Mouse (Mus musculus): ENCODE results near the gene Plcb1. TPM values are rescaled to one million over a fixed set of nuclear protein-coding genes. Genes with fewer than 3 reads are reported as not detected.
A peak's percentile ranks its signal among the peaks of the same experiment; 100 is the strongest.
"Not testable (repeated sequence)": the region's sequence is repeated elsewhere in the genome, so short reads cannot be mapped to it uniquely, and the experiment has no call there.

Plcb1 gene
- polyA plus RNA-seq, 1 experiment from 2014 or later = 10.9 TPM

GRCm38 (mm10) chr2:135007885-135008284 is 222.0 kb downstream of the Plcb1 start:
- H3K27me3 ChIP-seq (replicated peaks); H3K36me3 ChIP-seq; H3K4me1 ChIP-seq (replicated peaks); H3K27ac ChIP-seq; H3K4me2 ChIP-seq (replicated peaks); H3K9ac ChIP-seq; H3K4me3 ChIP-seq (replicated peaks); ATAC-seq; H3K9me3 ChIP-seq: not testable (repeated sequence)
- WGBS = 95% methylated on average over 2 of the region's 2 CpGs

DNA sequence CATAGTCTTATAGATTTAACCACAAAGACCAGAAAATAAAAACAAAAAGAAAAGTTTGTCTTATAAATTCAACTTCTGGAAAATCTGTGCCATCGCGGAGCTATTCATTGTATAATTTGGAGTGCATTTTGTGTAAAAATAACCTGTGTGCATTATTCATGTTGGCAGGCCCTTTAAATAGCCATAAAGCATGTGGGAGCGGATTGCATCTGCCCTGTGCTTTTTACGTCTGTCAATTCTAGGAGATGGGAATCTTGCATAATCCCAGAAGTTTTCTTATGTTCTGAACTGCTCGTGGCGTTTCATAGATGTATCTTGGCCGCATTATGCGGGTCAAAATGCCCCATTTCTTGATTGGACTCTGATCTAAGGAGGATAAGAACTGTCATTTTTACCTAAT is 224.5 kb downstream of the Plcb1 start:
- H3K4me1 ChIP-seq (replicated peaks) = no peaks in the 10 kb centered on the region
- no peaks in the 10 kb centered on the region for H3K36me3 ChIP-seq
- ATAC-seq = no peak
- WGBS = 77% methylated on average over 8 of the region's 8 CpGs
- H3K27me3 ChIP-seq (replicated peaks) = no peaks in the 10 kb centered on the region
- no peak overlapping the region for H3K4me3 ChIP-seq (replicated peaks)
- H3K27ac ChIP-seq = no peak overlapping the region
- H3K9me3 ChIP-seq = no peaks in the 10 kb centered on the region
- no peak overlapping the region for H3K9ac ChIP-seq
- no peak overlapping the region for H3K4me2 ChIP-seq (replicated peaks)

- Histone ChIP-seq H3K4me3 (replicated peaks) (no peak overlapping the region), H3K27me3 (replicated peaks) (no peaks in the 10 kb centered on the region), H3K4me1 (replicated peaks) (no peaks in the 10 kb centered on the region), H3K36me3 (no peaks in the 10 kb centered on the region), H3K4me2 (replicated peaks) (no peak overlapping the region), H3K27ac (no peak overlapping the region), H3K9ac (no peak overlapping the region), H3K9me3 (no peaks in the 10 kb centered on the region)
- no peak for ATAC-seq
- 69% methylated on average over 6 of the region's 6 CpGs for WGBS
These were observed 229.6 kb downstream of the Plcb1 start for GRCm38 (mm10) chr2:135015501-135015900.

DNA sequence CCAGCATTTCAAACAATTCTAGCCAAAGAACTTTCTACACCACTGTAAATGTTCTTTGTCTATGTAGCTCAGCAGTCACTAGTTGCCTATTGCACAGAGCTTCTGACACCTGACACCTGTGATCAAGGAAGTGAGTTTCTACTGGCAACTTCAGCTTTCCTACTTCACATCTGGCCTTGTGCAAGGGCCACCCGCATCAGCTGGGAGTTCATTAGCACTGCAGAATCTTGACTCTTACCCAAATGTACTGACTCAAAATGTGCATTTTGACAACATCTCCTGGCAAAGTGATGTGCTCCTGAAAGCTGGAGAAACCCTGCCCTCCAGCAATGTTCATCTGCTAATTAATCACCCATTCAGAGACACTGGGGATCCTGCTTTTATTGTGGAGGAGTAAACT is 232.4 kb downstream of the Plcb1 start:
- no peak overlapping the region for H3K4me2 ChIP-seq (replicated peaks)
- no peaks in the 10 kb centered on the region for H3K9me3 ChIP-seq
- no peaks in the 10 kb centered on the region for H3K4me1 ChIP-seq (replicated peaks)
- no peak for ATAC-seq
- no peaks in the 10 kb centered on the region for H3K27me3 ChIP-seq (replicated peaks)
- WGBS = 69% methylated on average over 1 of the region's 1 CpGs
- no peak overlapping the region for H3K4me3 ChIP-seq (replicated peaks)
- H3K9ac ChIP-seq = no peak overlapping the region
- H3K36me3 ChIP-seq = no peaks in the 10 kb centered on the region
- no peak overlapping the region for H3K27ac ChIP-seq

DNA sequence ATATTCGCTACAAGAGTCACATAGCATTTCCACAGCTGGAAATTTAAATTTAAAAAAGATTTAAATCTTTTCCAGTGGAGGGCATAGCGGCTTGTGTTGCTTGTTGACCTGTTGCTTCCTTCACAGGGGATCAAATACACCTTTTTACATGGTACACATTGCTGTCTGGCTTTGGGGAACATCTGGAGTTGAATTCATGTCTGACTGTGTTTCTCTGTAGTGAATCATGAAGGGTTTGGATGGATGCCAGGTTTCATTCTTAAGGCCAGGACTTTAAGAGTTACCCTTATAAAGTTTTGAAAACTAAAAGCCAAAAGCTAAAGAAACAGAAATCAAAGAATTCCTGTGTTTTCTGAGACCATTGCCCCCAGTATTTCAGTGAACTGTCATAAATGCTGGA is 232.8 kb downstream of the Plcb1 start:
- H3K4me2 ChIP-seq (replicated peaks) = no peak overlapping the region
- H3K4me1 ChIP-seq (replicated peaks) = no peaks in the 10 kb centered on the region
- H3K9ac ChIP-seq = no peak overlapping the region
- no peak overlapping the region for H3K4me3 ChIP-seq (replicated peaks)
- no peak overlapping the region for H3K27ac ChIP-seq
- H3K9me3 ChIP-seq = no peaks in the 10 kb centered on the region
- no peaks in the 10 kb centered on the region for H3K36me3 ChIP-seq
- WGBS = 81% methylated on average over 2 of the region's 2 CpGs
- ATAC-seq = no peak
- no peaks in the 10 kb centered on the region for H3K27me3 ChIP-seq (replicated peaks)

- Histone ChIP-seq H3K9me3 (no peaks in the 10 kb centered on the region), H3K9ac (no peak overlapping the region), H3K4me1 (replicated peaks) (no peaks in the 10 kb centered on the region), H3K27ac (no peak overlapping the region), H3K36me3 (no peaks in the 10 kb centered on the region), H3K4me3 (replicated peaks) (no peak overlapping the region), H3K27me3 (replicated peaks) (no peaks in the 10 kb centered on the region), H3K4me2 (replicated peaks) (no peak overlapping the region)
- no peak for ATAC-seq
- 83% methylated on average over 1 of the region's 1 CpGs for WGBS
These were observed 233.7 kb downstream of the Plcb1 start for GRCm38 (mm10) chr2:135019588-135019987.

DNA sequence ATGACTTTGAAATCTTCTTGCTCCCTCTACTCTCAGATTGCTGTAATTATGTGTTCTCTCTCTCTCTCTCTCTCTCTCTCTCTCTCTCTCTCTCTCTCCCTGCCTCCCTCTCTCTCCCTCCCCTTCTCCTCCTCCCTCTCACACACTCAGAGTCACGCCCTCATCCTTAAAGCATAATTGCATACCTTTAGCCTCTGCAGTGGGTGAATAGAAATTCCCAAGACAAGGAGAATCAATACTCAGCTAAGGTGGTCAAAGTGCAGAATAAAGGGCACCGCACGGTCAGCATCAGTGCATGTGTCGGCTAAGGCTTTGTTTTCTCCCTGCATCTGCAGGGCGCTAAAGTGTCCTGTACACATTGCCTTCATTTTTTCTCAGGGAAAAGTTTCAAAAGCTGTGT is 243.4 kb downstream of the Plcb1 start:
- Histone ChIP-seq H3K27me3 (replicated peaks) (no peaks in the 10 kb centered on the region), H3K4me1 (replicated peaks) (0 out of 2 replicates have a peak, but pooled peaks cover 3% of the 10 kb centered on the region), H3K4me3 (replicated peaks) (no peak overlapping the region), H3K9ac (no peak overlapping the region), H3K36me3 (no peaks in the 10 kb centered on the region), H3K27ac (no peak overlapping the region), H3K9me3 (no peaks in the 10 kb centered on the region), H3K4me2 (replicated peaks) (no peak overlapping the region)
- ATAC-seq = peak; percentile 93
- WGBS = 33% methylated on average over 5 of the region's 5 CpGs

DNA sequence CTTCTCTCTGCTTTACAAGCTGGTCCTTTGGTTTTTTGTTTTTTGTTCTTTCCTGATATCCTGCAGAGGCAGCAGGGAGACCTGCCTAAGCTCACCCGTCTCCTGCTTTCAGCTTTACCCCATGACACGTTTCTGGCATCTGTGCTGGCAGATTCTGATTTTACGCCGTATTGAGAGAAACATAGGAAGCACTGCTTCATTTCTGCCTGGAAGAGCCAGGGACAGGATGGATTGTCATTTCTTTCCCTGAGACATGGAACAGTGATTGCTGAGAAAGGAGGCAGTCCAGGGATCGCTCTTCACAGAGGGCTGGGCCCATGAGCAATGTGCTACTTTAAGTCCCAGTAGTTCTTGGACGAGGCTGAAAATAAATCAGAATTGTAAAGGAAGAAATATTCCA is 243.8 kb downstream of the Plcb1 start:
- H3K27me3 ChIP-seq (replicated peaks) = no peaks in the 10 kb centered on the region
- H3K4me1 ChIP-seq (replicated peaks) = 0 out of 2 replicates have a peak, but pooled peaks cover 3% of the 10 kb centered on the region
- H3K4me2 ChIP-seq (replicated peaks) = no peak overlapping the region
- no peak overlapping the region for H3K27ac ChIP-seq
- no peak overlapping the region for H3K4me3 ChIP-seq (replicated peaks)
- H3K36me3 ChIP-seq = no peaks in the 10 kb centered on the region
- peak; percentile 71 for ATAC-seq
- no peaks in the 10 kb centered on the region for H3K9me3 ChIP-seq
- WGBS = 35% methylated on average over 6 of the region's 6 CpGs
- H3K9ac ChIP-seq = no peak overlapping the region

GRCm38 (mm10) chr2:135035640-135036260 is 249.9 kb downstream of the Plcb1 start:
- Histone ChIP-seq H3K4me1 (replicated peaks) (no peaks in the 10 kb centered on the region), H3K36me3 (no peaks in the 10 kb centered on the region), H3K4me2 (replicated peaks) (no peak overlapping the region), H3K9ac (no peak overlapping the region), H3K9me3 (no peaks in the 10 kb centered on the region), H3K27me3 (replicated peaks) (no peaks in the 10 kb centered on the region), H3K27ac (no peak overlapping the region), H3K4me3 (replicated peaks) (no peak overlapping the region)
- ATAC-seq = no peak
- 15% methylated on average over 4 of the region's 4 CpGs for WGBS

- Histone ChIP-seq H3K4me1 (replicated peaks) (no peaks in the 10 kb centered on the region), H3K4me2 (replicated peaks) (no peak overlapping the region), H3K27me3 (replicated peaks) (no peaks in the 10 kb centered on the region), H3K9ac (no peak overlapping the region), H3K9me3 (no peaks in the 10 kb centered on the region), H3K36me3 (no peaks in the 10 kb centered on the region), H3K4me3 (replicated peaks) (no peak overlapping the region), H3K27ac (no peak overlapping the region)
- WGBS = 67% methylated on average over 2 of the region's 2 CpGs
- ATAC-seq = no peak
These were observed 262.9 kb downstream of the Plcb1 start for GRCm38 (mm10) chr2:135048791-135049190.

DNA sequence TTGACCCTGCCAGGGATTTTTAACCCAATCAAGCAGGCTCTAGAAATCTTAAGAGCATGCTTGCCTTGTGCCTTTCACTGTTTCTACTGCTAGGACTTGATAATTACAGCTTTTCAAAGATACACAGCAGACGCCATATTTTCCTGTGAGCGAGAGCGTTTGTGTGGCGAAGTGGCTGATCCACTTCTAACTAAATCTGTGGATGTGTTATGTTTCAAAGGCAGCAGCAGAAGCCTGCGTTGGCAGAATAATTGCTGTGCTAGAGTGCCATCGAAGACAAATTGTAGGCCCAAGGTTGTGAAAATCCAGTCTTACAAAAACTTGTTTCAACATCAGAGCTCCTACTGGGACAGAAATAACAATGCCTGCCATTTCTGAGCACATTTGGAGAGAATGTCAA is 263.4 kb downstream of the Plcb1 start:
- H3K9me3 ChIP-seq = no peaks in the 10 kb centered on the region
- H3K9ac ChIP-seq = no peak overlapping the region
- no peak overlapping the region for H3K4me3 ChIP-seq (replicated peaks)
- ATAC-seq = no peak
- no peak overlapping the region for H3K4me2 ChIP-seq (replicated peaks)
- H3K27me3 ChIP-seq (replicated peaks) = no peaks in the 10 kb centered on the region
- 60% methylated on average over 6 of the region's 6 CpGs for WGBS
- H3K4me1 ChIP-seq (replicated peaks) = no peaks in the 10 kb centered on the region
- no peaks in the 10 kb centered on the region for H3K36me3 ChIP-seq
- H3K27ac ChIP-seq = no peak overlapping the region

- no peak for ATAC-seq
- 59% methylated on average over 4 of the region's 4 CpGs for WGBS
- Histone ChIP-seq H3K4me3 (replicated peaks) (no peak overlapping the region), H3K27ac (no peak overlapping the region), H3K9ac (no peak overlapping the region), H3K9me3 (no peaks in the 10 kb centered on the region), H3K4me1 (replicated peaks) (no peaks in the 10 kb centered on the region), H3K36me3 (no peaks in the 10 kb centered on the region), H3K4me2 (replicated peaks) (no peak overlapping the region), H3K27me3 (replicated peaks) (no peaks in the 10 kb centered on the region)
These were observed 265.8 kb downstream of the Plcb1 start for GRCm38 (mm10) chr2:135051540-135052288.

- Histone ChIP-seq H3K4me3 (replicated peaks) (no peak overlapping the region), H3K36me3 (no peaks in the 10 kb centered on the region), H3K4me1 (replicated peaks) (no peaks in the 10 kb centered on the region), H3K9me3 (no peaks in the 10 kb centered on the region), H3K27ac (no peak overlapping the region), H3K4me2 (replicated peaks) (no peak overlapping the region), H3K27me3 (replicated peaks) (no peaks in the 10 kb centered on the region), H3K9ac (no peak overlapping the region)
- no peak; the same call in 1 of the 2 replicates for ATAC-seq
- WGBS = 77% methylated on average over 3 of the region's 3 CpGs
These were observed 267.5 kb downstream of the Plcb1 start for GRCm38 (mm10) chr2:135053391-135053790.

Data from intestine, embryonic 15.5 days (tissue).